In genomic region chr3:122393836-122394374, GRCm38 (mm10) we compare ENCODE assay signal across 10 mouse cellular contexts.
DNase-seq lines count a peak whose midpoint lies in the region.
"Had no signal": no experiment of that assay in that cellular context is flagged by ENCODE, and none has a peak within 500 bp of the region (broad histone marks: within the 10 kb centered on the region; RNA-seq: fewer than 3 reads in every experiment).

No protein-coding gene starts in this region.

- peak; percentile 12 for DNase-seq in adrenal gland, postnatal 10 days
- DNase-seq in adrenal gland, adult 2 months: no peak
- peak; percentile 14 to 31 for DNase-seq in kidney, postnatal 4 days
- no peak for DNase-seq in kidney, adult 9 months
- peak; percentile 46 to 54 for DNase-seq in B cell, adult 2 months
- DNase-seq in lung, postnatal 10 days: peak; percentile 50
- DNase-seq in layer of hippocampus, adult 9-10 months (ENCODE audit: low spot score): no peak
- no peak for DNase-seq in right cerebral cortex, adult 2 months (ENCODE audit: low spot score in 2 of 2)
- DNase-seq: cerebellum, postnatal 36 days; thymus, postnatal 14 days had no signal

Comparison
In these comparisons a context has a peak if more than half of its experiments do, and no peak if none do; other contexts are left out.
1. DNase-seq: peak in adrenal gland, postnatal 10 days (single experiment), kidney, postnatal 4 days (2 of 2), B cell, adult 2 months (2 of 2) and lung, postnatal 10 days (single experiment); none in adrenal gland, adult 2 months (single experiment), kidney, adult 9 months (single experiment), layer of hippocampus, adult 9-10 months (single experiment) and right cerebral cortex, adult 2 months (0 of 2).